Mouse (Mus musculus) E14TG2a.4 (cell line): ENCODE data around the gene Tectb.

Experiments used
- CTCF ChIP-seq: conservative IDR thresholded peaks from 2 replicates; pipeline ENCODE4 v1.5.1; 2014; ENCODE audit warnings: low read length
- POU5F1 ChIP-seq: IDR thresholded peaks from 2 replicates; pipeline ENCODE4 v1.6.1; 2014; ENCODE audit warnings: low read length, borderline replicate concordance

DNA sequence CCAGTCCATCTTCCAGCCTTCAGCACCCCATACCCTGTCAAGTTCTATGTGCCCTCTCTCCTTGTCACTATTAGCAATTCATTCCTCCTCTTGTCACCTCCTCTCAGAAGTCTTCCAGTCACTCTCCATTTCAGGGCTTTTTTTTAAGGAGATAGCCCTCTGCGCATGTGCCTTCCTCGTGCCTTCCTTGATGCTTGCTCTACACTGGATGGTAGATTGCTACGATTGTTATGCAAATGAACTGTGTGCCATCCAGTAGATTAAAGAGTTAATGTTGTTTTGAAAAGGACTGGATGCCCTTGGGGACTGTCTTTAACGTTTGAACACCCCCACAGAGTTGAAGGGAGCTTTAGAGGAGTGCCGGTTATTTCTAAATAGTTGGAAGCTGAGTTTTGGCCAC, 46.1 kb downstream of the Tectb start:
- no peak for TF ChIP-seq CTCF
- TF ChIP-seq POU5F1, result no peak
